Mouse (Mus musculus) lung, adult 2 months (tissue): ENCODE measurements at regions not wholly inside any gene's neighbourhood (a gene's known extent, or its start where the extent isn't known, plus 50 kb on each side); places are given as distances from the start of the nearest gene placed in this dataset.

Experiments used
- CTCF ChIP-seq: fragments of 200-500 bp; IDR thresholded peaks from 2 replicates; pipeline ENCODE4 v1.5.1; 2011; ENCODE audit warnings: mild to moderate bottlenecking, low read length, control low read depth; ENCODE audit not compliant: insufficient read depth
- POLR2A ChIP-seq: fragments of 200-500 bp; IDR thresholded peaks from 2 replicates; pipeline ENCODE4 v1.6.1; 2011; ENCODE audit warnings: low read depth, mild to moderate bottlenecking, control low read depth, low read length, borderline replicate concordance; ENCODE audit errors: extremely low read depth

DNA sequence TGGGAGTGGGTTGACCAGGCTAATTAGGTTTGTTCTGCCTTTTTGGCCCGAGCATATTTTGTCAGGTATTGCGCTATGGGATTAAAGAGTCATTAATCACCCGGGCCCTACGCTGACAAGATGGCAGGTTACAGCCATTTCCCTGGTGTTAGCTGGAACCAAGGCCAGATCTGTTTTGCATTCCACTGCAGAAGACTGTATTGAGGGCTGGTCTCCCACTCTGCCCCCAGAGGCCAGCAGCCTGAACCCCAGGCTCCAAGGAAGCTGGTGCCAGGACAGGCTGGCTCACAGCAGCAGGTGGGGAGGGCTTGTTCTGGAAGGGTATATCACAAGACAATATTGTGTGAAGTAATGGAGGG, 65.9 kb downstream of the Hes1 start:
- no peak for TF ChIP-seq CTCF
- no peak for TF ChIP-seq POLR2A
